Mouse (Mus musculus) mammary gland, adult 2 months (tissue): ENCODE measurements around the gene Adgre4. TPM values are rescaled to one million over a fixed set of nuclear protein-coding genes. Genes with fewer than 3 reads are reported as not detected.

Experiments used
- polyA plus RNA-seq: library from polyadenylated mRNA; depleted of rRNA; stranded (reverse); fragments of >200 nt; gene quantifications from 2 replicates; pipeline ENCODE4 v1.2.3, GENCODE M21; 2012; ENCODE audit warnings: low replicate concordance; rRNA removed

Gene Adgre4
- 1.3 and 3.4 TPM in 2 replicates for polyA plus RNA-seq

DNA sequence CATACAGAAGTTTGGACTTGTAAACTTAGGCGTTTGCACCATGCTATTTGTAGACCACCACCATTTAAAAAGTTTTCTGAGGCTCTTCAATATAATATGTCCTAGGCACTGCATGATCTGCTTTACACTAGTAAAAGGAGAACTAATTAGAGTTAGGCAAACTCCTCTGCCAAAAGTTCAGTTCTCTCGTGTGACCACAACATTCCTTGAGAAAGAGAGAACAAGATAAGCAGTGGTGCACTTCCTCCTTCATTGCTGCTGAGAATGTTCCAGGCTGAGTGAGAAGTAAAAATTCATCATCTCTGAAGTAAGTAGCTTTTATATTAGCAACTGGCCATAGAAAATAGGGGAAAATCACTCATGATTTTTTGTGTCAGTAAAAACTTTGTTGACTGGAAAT, at the start of gene Adgre4:
TSS of gene Adgre4 (plus strand) at position 199 of the 400 bp plus-strand sequence.

DNA sequence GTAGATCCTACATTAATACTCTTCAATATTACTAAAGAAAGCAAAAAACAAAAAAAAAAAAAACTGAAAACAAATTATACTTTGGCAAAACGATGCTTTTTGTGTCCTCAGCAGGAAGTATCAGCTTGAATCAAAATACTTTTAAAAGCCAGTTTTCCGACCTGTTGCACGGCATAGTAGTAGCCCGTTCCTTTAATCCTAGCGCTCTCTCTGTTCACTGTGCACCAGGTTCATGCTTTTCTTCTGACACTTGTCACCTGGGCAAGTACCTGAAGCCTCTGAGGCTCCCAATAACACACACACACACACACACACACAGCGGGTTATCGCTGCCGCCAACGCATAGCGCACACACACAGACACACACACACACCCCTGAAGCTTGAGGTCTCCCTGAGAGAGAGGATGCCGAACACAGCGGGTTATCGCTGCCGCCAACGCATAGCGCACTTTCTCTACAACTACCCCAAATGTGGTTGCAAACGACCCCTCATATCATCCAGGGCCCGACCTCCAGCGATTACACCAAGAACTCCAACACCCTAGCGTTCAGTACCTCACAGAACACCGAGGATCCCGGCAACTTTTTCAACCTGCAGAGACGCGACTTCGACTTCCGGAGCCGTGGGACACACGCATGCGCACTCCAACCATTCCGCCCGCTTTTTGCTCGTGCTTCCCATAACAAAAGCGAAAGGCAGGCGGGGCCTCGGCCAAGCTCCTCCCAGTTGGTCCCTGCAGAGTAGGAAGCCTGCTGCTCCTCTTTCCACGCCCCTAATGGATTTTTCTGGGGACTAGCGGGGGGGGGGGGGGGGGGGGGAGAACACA, 37.6 kb upstream of the Adgre4 start, which contains the start of gene Pot1b:
TSS of gene Pot1b (minus strand) at position 645 of the 828 bp plus-strand sequence.

DNA sequence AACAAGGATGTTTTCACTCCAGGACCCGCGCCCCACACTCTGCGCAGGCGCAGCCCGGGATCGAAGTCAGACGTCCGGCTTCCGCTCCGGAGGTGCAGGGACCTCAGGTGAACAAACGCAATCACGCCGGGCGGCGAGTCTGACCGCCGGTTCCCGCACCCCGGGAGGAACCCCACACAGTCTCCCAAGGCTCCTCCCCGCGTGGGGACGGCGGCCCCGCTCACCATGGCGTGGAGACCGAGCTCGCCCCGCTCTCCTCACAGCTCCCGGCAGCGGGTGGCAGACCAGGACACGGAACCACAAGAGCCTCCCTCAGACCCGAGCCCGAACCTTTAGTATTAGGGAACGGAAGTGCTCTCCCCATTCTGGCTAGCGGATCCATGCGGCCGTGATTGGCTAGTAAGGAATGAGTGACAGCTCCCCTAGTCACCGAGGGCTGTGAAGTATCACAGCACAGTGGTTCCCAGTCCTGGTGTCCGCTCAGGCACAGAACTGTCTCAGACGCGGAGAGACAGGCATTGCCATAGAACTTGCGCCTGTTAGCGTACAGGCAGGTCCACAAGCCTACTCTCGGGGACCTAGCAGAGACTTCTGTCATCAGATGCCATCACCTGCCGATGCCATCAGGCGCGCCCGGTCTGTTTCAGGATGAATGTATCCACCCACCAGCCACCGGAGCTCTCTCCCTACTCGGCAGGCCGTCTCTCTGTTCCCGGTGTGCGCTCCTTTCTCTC, 129.0 kb downstream of the Adgre4 start, which contains the start of gene Zfp119a:
TSS of gene Zfp119a (minus strand) at position 295 of the 734 bp plus-strand sequence.

Other genes starting within 250 kb of the Adgre4 start
- not detected in 2 replicates for gene Vmn2r118, start 124.8 kb upstream of the Adgre4 start, polyA plus RNA-seq
- gene Pot1b, start 37.4 kb upstream of the Adgre4 start, polyA plus RNA-seq: 1.7 and 5.9 TPM in 2 replicates
- 0.10 and 0.68 TPM in 2 replicates for gene Zfp119a, start 128.9 kb downstream of the Adgre4 start, polyA plus RNA-seq
- gene Zfp959, start 142.1 kb downstream of the Adgre4 start, polyA plus RNA-seq: 0.65 and 1.2 TPM in 2 replicates
- 0.11 and 0.57 TPM in 2 replicates for gene Zfp119b, start 199.5 kb downstream of the Adgre4 start, polyA plus RNA-seq
- 23.6 and 33.9 TPM in 2 replicates for gene Ebi3, start 202.7 kb downstream of the Adgre4 start, polyA plus RNA-seq
- 5.2 and 7.6 TPM in 2 replicates for gene Yju2, start 209.1 kb downstream of the Adgre4 start, polyA plus RNA-seq
- gene Shd, start 220.5 kb downstream of the Adgre4 start, polyA plus RNA-seq: 1.2 and 1.6 TPM in 2 replicates
- 0.40 and 0.85 TPM in 2 replicates for gene Fsd1, start 236.5 kb downstream of the Adgre4 start, polyA plus RNA-seq